Mouse (Mus musculus) effector memory CD4-positive, alpha-beta T cell, adult 7 months (primary cell): Measurements from ENCODE around the gene Chmp2b. TPM values are rescaled to one million over a fixed set of nuclear protein-coding genes. Genes with fewer than 3 reads are reported as not detected.

ENCODE experiments used
- polyA plus RNA-seq: library from polyadenylated mRNA; unstranded; fragments of 100-300 nt; shearing (Covaris generic); gene quantifications from one replicate; pipeline ENCODE4 v1.2.1, GENCODE M21; 2017

Chmp2b gene
- polyA plus RNA-seq = 34.3 TPM

DNA sequence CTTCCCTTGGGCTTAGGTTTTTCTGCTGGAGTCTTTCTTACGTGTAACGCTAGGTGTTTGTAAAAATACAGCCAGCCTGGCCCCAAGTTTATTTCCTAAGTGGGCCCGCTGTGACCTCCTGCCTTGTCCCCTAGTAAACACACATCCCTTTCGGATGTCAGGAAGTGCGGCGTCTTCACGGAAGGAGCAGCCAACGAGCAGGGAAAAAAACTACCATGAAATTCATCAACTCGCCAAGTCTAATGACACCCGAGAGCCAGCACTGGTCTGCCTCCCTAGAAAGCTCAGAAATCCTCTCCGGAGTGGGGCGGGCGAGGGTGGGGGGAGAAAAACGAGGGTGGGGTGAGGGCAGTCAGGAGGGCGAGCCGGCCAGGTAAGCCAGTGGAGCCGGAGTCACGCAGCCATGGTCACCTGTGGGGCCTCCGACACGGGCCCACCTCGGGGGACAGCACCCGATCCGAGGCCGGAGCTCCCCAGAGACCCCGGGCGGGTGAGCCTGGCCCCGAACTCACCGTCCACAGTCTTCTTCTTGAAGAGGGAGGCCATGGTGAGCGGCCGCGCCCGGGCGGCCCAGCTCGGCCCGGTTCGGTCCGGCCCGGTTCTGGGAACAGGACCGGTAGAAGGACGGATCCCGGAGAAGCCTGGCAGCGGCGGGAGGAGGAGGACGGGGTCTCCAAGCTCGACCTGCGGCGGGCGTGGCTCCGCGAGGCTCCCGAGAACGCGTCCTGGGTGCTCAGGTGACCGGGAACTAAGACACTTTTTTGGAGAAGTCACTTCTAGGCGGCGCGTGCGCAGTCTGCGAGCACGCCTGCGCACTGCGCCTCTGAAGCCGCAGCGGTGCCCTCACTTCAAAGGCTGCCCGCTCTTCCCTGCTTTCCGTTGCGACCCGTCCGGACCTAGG lies at the start of gene Chmp2b:
TSS of gene Chmp2b (minus strand) at position 764 of the 901 bp plus-strand sequence.

DNA sequence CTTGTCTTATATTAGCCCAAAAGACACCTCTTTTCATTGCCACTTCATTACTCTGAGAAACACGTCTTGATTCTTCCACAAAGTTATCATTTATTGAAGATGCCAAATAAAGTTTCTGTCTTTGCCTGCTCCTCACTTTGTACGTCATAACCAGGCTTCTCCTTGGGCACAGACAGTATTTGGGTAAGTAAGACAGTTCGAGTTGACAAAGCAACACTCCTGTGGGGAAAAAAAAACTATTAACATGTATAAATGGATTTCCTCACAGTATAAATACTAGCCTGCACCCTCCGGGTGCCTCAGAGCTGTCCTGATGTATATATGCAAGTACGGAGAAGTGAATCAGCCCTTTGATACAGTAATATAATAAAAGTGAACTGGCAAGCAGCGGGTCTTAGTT lies 42.3 kb downstream of the Chmp2b start, which contains the start of gene Pou1f1:
TSS of gene Pou1f1 (plus strand) at position 301 of the 400 bp plus-strand sequence.

Other genes with a start within 250 kb of the Chmp2b start
- not detected for gene Pou1f1, start 42.2 kb downstream of the Chmp2b start, polyA plus RNA-seq